Mouse (Mus musculus): ENCODE results near the gene Grik1.

The Grik1 gene

GRCm38 (mm10) chr16:87848799-87849198, 441.3 kb downstream of the Grik1 start:
- DNase-seq: no peak
